Mouse (Mus musculus) liver, postnatal 0 days (tissue): ENCODE measurements around the gene Inpp4b. TPM values are rescaled to one million over a fixed set of nuclear protein-coding genes. Genes with fewer than 3 reads are reported as not detected.

Source experiments
- ATAC-seq: fragments of 200-750 bp; cut with Nextera tagmentation; 2 replicates; pipeline ENCODE4 v1.8.0; 2017; ENCODE audit warnings: mild to moderate bottlenecking, moderate library complexity
- DNase-seq: peaks from one replicate; pipeline ENCODE4 v3.0.0-alpha.2; 2016
- H3K27ac ChIP-seq: fragments of 300-500 bp; sonication (generic); 2 replicates; pipeline ENCODE4 v1.5.1; 2014; ENCODE audit warnings: antibody characterized with exemption, moderate library complexity, mild to moderate bottlenecking, low read depth
- H3K27me3 ChIP-seq: fragments of 300-500 bp; sonication (generic); 2 replicates; pipeline ENCODE4 v1.6.1; 2014; ENCODE audit warnings: low read length, control low read depth, mixed read lengths; ENCODE audit not compliant: insufficient read depth
- H3K36me3 ChIP-seq: fragments of 300-500 bp; sonication (generic); replicated peaks from 2 replicates; pipeline ENCODE4 v1.6.1; 2014; ENCODE audit warnings: mild to moderate bottlenecking, control low read depth, low read length, moderate library complexity, mixed read lengths; ENCODE audit not compliant: insufficient read depth
- H3K4me1 ChIP-seq: fragments of 300-500 bp; sonication (generic); 2 replicates; pipeline ENCODE4 v1.6.1; 2014; ENCODE audit warnings: antibody characterized with exemption, mild to moderate bottlenecking, control low read depth; ENCODE audit not compliant: insufficient read depth
- H3K4me2 ChIP-seq: fragments of 300-500 bp; sonication (generic); 2 replicates; pipeline ENCODE4 v1.6.1; 2014; ENCODE audit warnings: low read depth, mild to moderate bottlenecking, low read length, moderate library complexity, mixed read lengths
- H3K4me3 ChIP-seq: fragments of 300-500 bp; sonication (generic); 2 replicates; pipeline ENCODE4 v1.5.1; 2014; ENCODE audit warnings: low read depth, low read length
- H3K9ac ChIP-seq: fragments of 300-500 bp; sonication (generic); replicated peaks from 2 replicates; pipeline ENCODE4 v1.6.1; 2014; ENCODE audit warnings: mild to moderate bottlenecking, moderate library complexity
- H3K9me3 ChIP-seq: fragments of 300-500 bp; sonication (generic); 2 replicates; pipeline ENCODE4 v1.6.1; 2016; ENCODE audit warnings: mild to moderate bottlenecking, control low read depth, low read length, mixed read lengths
- CTCF ChIP-seq: sonication (generic); IDR thresholded peaks from 2 replicates; pipeline ENCODE4 v1.5.1; 2016; ENCODE audit warnings: antibody characterized with exemption, low read depth
- EP300 ChIP-seq: IDR thresholded peaks from 2 replicates; pipeline ENCODE4 v1.6.1; 2016; ENCODE audit warnings: antibody characterized with exemption, low read depth, mild to moderate bottlenecking
- WGBS: fragments of 180-500 bp; shearing (Covaris S2); extraction: QIAGEN DNeasy Blood & Tissue Kit; methylation state at CpG from one replicate; pipeline ENCODE4 v1.1.7; 2014; ENCODE audit not compliant: insufficient replicate concordance; 5-methylcytosine and 5-hydroxymethylcytosine counted together
- polyA plus RNA-seq: library from polyadenylated mRNA; unstranded; fragments of >200 nt; fragmentation: Nextera tagmentation; extraction: Ambion mirVana; gene quantifications from 2 replicates; pipeline ENCODE4 v1.2.1, GENCODE M21; 2015

Inpp4b gene
- polyA plus RNA-seq, 1 experiment from 2014 or later = 0.82 TPM

DNA sequence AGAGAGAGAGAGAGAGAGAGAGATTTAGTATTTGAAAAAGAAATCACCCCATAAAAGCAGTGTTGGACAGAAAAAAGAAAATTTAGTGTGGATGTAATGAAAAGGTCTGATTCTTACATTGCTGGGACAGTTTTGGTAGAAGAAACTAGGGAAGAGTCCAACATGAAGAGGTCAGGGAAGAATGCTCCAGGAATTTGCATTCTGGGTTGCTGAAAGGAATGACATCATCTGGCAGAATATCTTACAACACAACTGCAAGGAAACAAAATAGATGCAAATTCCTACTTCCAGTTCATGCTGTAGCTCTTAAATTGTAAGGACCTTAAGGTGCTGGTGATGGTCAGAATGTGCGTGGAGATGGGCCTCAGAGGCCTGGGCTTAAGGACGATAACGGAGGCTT, 650.6 kb downstream of the Inpp4b start:
- Histone ChIP-seq H3K36me3 (no peaks in the 10 kb centered on the region), H3K27ac (no peak overlapping the region), H3K4me2 (no peak overlapping the region), H3K9me3 (no peaks in the 10 kb centered on the region), H3K4me1 (no peaks in the 10 kb centered on the region), H3K27me3 (no peaks in the 10 kb centered on the region), H3K9ac (no peak overlapping the region), H3K4me3 (no peak overlapping the region)
- TF ChIP-seq EP300 (no peak), CTCF (no peak)
- 85% methylated on average over 3 of the region's 3 CpGs for WGBS
- no peak for DNase-seq
- ATAC-seq = no peak

DNA sequence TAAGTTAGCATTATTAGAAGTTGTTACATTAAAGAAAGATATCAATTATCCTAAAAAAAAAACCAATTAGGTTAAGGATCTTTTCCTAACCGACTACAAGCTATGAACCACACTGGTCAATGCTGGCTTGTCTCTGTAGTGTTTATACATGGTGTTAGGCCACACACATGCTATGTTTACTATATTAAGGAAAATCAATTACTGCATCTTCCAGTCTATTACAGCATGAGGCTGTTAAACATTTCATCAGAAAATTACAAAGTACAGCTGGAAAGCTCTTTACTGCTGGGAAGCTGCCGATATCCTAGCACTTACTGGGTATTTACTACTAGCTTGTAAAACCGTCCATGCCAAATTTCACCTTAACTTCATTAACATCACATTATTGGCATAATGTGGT, 653.9 kb downstream of the Inpp4b start:
- TF ChIP-seq CTCF (no peak), EP300 (no peak)
- no peaks in the 10 kb centered on the region for H3K4me1 ChIP-seq
- no peak overlapping the region for H3K4me2 ChIP-seq
- H3K27ac ChIP-seq = no peak overlapping the region
- H3K4me3 ChIP-seq = no peak overlapping the region
- H3K36me3 ChIP-seq = no peaks in the 10 kb centered on the region
- H3K27me3 ChIP-seq = no peaks in the 10 kb centered on the region
- H3K9me3 ChIP-seq = no peaks in the 10 kb centered on the region
- ATAC-seq = no peak; the same call in 1 of the 2 replicates
- 70% methylated on average over 3 of the region's 3 CpGs for WGBS
- no peak for DNase-seq
- H3K9ac ChIP-seq = no peak overlapping the region

DNA sequence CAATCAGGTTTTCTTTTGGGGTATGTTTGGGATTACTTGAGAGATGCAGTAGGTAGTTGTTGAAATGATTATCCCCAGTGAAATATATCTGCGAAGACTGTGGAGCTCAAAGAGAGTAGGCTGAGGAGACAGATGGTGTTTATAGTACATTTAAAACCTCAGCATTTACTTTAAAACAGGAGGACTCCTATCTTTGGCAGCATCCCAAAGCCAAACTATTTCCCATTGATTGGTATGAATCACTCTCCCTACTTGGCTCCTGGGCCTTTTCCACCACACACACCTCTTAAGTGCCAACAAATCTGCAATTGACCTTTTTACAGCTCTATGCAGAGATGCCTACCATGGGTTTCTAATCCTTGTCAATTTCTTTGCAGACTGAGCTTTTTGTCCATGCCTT, 654.5 kb downstream of the Inpp4b start:
- Histone ChIP-seq H3K9me3 (no peaks in the 10 kb centered on the region), H3K4me2 (no peak overlapping the region), H3K27me3 (no peaks in the 10 kb centered on the region), H3K4me3 (no peak overlapping the region), H3K27ac (no peak overlapping the region), H3K4me1 (no peaks in the 10 kb centered on the region), H3K9ac (no peak overlapping the region), H3K36me3 (no peaks in the 10 kb centered on the region)
- DNase-seq (no peak), ATAC-seq (no peak)
- TF ChIP-seq CTCF = no peak
- no peak for TF ChIP-seq EP300
- 89% methylated on average over 1 of the region's 1 CpGs for WGBS

- H3K4me1 ChIP-seq = no peaks in the 10 kb centered on the region
- H3K9ac ChIP-seq = no peak overlapping the region
- DNase-seq = no peak
- 81% methylated on average over 4 of the region's 4 CpGs for WGBS
- H3K27me3 ChIP-seq = no peaks in the 10 kb centered on the region
- TF ChIP-seq EP300 = no peak
- TF ChIP-seq CTCF = no peak
- no peaks in the 10 kb centered on the region for H3K9me3 ChIP-seq
- no peaks in the 10 kb centered on the region for H3K36me3 ChIP-seq
- no peak overlapping the region for H3K4me3 ChIP-seq
- ATAC-seq = no peak
- H3K27ac ChIP-seq = no peak overlapping the region
- no peak overlapping the region for H3K4me2 ChIP-seq
Measured at GRCm38 (mm10) chr8:82004158-82004557, 661.8 kb downstream of the Inpp4b start.

DNA sequence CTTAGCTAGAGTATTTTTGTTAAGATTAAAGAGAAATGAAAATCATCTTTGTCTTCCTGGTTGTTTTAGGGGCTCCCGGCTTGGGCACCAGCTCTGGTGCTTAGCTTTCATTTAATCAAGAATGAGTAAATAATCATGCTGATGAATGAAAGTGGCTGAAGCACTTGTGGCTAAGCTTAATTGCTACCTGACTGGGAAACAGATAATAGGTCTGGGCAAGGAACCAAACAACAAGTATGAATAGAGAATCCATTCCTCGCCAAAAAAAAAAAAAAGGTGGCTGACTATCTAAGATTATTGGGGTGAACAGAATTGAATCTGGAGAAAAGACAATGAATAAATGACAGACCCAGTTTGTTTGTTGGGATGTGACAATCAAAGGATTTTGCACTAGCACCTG, 663.1 kb downstream of the Inpp4b start:
- no peak overlapping the region for H3K4me3 ChIP-seq
- 64% methylated on average over 2 of the region's 2 CpGs for WGBS
- H3K27me3 ChIP-seq = no peaks in the 10 kb centered on the region
- no peak overlapping the region for H3K9ac ChIP-seq
- H3K9me3 ChIP-seq = no peaks in the 10 kb centered on the region
- no peak for TF ChIP-seq CTCF
- TF ChIP-seq EP300 = no peak
- DNase-seq (no peak), ATAC-seq (no peak)
- no peaks in the 10 kb centered on the region for H3K36me3 ChIP-seq
- no peaks in the 10 kb centered on the region for H3K4me1 ChIP-seq
- H3K4me2 ChIP-seq = no peak overlapping the region
- no peak overlapping the region for H3K27ac ChIP-seq

- ATAC-seq (no peak), DNase-seq (no peak)
- no peaks in the 10 kb centered on the region for H3K27me3 ChIP-seq
- H3K9me3 ChIP-seq = no peaks in the 10 kb centered on the region
- H3K36me3 ChIP-seq = no peaks in the 10 kb centered on the region
- no peak overlapping the region for H3K9ac ChIP-seq
- 87% methylated on average over 5 of the region's 5 CpGs for WGBS
- H3K27ac ChIP-seq = no peak overlapping the region
- no peaks in the 10 kb centered on the region for H3K4me1 ChIP-seq
- H3K4me3 ChIP-seq = no peak overlapping the region
- H3K4me2 ChIP-seq = no peak overlapping the region
- no peak for TF ChIP-seq EP300
- no peak for TF ChIP-seq CTCF
Measured at GRCm38 (mm10) chr8:82017792-82018191, 675.4 kb downstream of the Inpp4b start.

- no peaks in the 10 kb centered on the region for H3K27me3 ChIP-seq
- 36% methylated on average over 3 of the region's 3 CpGs for WGBS
- H3K9me3 ChIP-seq = no peaks in the 10 kb centered on the region
- H3K4me2 ChIP-seq = no peak overlapping the region
- TF ChIP-seq CTCF (no peak), EP300 (no peak)
- no peak overlapping the region for H3K4me3 ChIP-seq
- no peaks in the 10 kb centered on the region for H3K36me3 ChIP-seq
- H3K27ac ChIP-seq = no peak overlapping the region
- DNase-seq = no peak
- H3K9ac ChIP-seq = no peak overlapping the region
- no peaks in the 10 kb centered on the region for H3K4me1 ChIP-seq
- no peak for ATAC-seq
Measured at GRCm38 (mm10) chr8:82027401-82027800, 685.0 kb downstream of the Inpp4b start.
